Mouse (Mus musculus): ENCODE measurements at regions not wholly inside any gene's neighbourhood (a gene's known extent, or its start where the extent isn't known, plus 50 kb on each side); places are given as distances from the start of the nearest gene placed in this dataset.

- no peak for TF ChIP-seq EP300 (IDR thresholded peaks at IDR 0.05; ENCODE audit: insufficient read depth, low read depth, low read length)
- no peak for TF ChIP-seq CTCF (IDR thresholded peaks at IDR 0.05; ENCODE audit: low read depth, low read length)
Measured at GRCm38 (mm10) chr16:73769729-73770128, 641.9 kb downstream of the Robo2 start.

Measured in ES-Bruce4 (cell line).